Mouse (Mus musculus) E14TG2a.4 (cell line): ENCODE results near the gene Fez2.

Source experiments
- H3K27me3 ChIP-seq: 2 replicates; pipeline ENCODE4 v1.6.1; 2014; ENCODE audit warnings: low read length, control low read depth; ENCODE audit not compliant: insufficient read depth
- H3K36me3 ChIP-seq: 2 replicates; pipeline ENCODE4 v1.6.1; 2014; ENCODE audit warnings: low read length, control low read depth; ENCODE audit not compliant: insufficient read depth
- H3K4me1 ChIP-seq: replicated peaks from 2 replicates; pipeline ENCODE4 v1.6.1; 2014; ENCODE audit warnings: low read depth, low read length, control low read depth
- H3K4me3 ChIP-seq: replicated peaks from 2 replicates; pipeline ENCODE4 v1.5.1; 2014; ENCODE audit warnings: mild to moderate bottlenecking, low read length
- H3K9me3 ChIP-seq: 2 replicates; pipeline ENCODE4 v1.6.1; 2014; ENCODE audit warnings: low read length, control low read depth
- CTCF ChIP-seq: conservative IDR thresholded peaks from 2 replicates; pipeline ENCODE4 v1.5.1; 2014; ENCODE audit warnings: low read length
- NANOG ChIP-seq: IDR thresholded peaks from 2 replicates; pipeline ENCODE4 v1.6.1; 2014; ENCODE audit warnings: borderline replicate concordance, low read length, mixed read lengths
- POU5F1 ChIP-seq: IDR thresholded peaks from 2 replicates; pipeline ENCODE4 v1.6.1; 2014; ENCODE audit warnings: low read length, borderline replicate concordance

Gene Fez2

DNA sequence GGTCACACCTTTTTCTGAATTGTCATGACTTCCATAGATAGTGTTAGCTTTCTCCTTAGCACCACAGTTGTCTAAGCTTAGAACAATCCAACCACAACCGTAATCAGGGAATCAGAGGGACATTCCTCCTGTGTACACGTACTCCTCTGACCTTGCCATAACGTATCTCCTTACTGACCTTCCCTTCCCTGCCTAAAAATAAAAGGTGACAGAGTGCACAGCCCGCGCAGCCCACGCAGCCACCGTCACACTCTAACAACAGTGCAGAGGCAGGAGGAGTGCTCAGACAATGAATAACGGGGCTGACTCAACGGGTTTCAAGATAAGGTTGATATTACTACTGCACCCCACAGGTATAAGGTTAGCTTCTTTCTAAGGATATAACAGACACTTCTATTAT is 14.1 kb downstream of the Fez2 start:
- TF ChIP-seq CTCF (no peak), NANOG (no peak), POU5F1 (no peak)
- peaks cover 22% of the 10 kb centered on the region for H3K4me1 ChIP-seq
- peaks cover 25% of the 10 kb centered on the region for H3K36me3 ChIP-seq
- no peak overlapping the region for H3K4me3 ChIP-seq
- no peaks in the 10 kb centered on the region for H3K9me3 ChIP-seq
- no peaks in the 10 kb centered on the region for H3K27me3 ChIP-seq

DNA sequence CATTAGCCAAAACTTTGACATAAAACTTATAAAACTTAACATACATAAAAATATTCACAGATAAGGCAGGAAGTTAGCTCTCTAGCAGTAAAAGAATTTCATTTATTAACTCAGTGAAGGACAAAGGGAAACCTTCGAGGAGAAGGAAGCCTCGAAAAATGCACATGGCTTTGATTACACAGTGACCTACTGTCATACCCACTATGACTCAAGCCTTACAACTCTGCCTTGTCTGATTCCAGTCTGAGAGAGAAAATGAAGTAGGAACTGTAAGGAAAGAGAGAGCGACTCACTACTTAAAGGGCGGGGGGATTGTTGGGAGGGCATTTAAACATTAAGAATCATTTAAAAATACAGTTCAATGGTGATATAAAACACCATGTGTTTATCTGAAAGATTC is 14.7 kb downstream of the Fez2 start:
- Histone ChIP-seq H3K9me3 (no peaks in the 10 kb centered on the region), H3K4me1 (peaks cover 17% of the 10 kb centered on the region), H3K27me3 (no peaks in the 10 kb centered on the region), H3K36me3 (peaks cover 25% of the 10 kb centered on the region), H3K4me3 (no peak overlapping the region)
- no peak for TF ChIP-seq CTCF

- no peak overlapping the region for H3K4me3 ChIP-seq
- H3K36me3 ChIP-seq, result peaks cover 25% of the 10 kb centered on the region
- peaks cover 6% of the 10 kb centered on the region for H3K4me1 ChIP-seq
- H3K9me3 ChIP-seq, result no peaks in the 10 kb centered on the region
- no peaks in the 10 kb centered on the region for H3K27me3 ChIP-seq
- TF ChIP-seq NANOG (no peak), CTCF (no peak), POU5F1 (no peak)
These were observed 15.8 kb downstream of the Fez2 start for GRCm38 (mm10) chr17:78402174-78402573.

DNA sequence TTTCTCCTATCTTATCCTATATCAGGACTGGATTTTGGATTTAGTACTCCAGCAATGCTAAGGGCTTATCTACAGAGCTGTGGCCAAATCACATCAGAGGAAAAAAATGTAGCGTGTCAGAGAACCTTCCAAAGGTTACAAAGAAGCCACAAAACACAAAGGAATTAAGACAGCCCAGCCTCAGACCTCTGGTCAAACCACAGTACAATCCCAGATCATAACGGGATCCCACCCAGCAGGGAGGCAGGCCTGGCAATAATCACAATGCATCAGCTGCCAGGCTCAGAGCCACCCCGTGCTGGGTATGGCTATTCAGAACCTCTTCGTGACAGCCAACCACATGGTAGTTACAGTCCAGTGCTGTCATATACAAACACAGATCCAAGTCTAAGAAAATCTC is 16.2 kb downstream of the Fez2 start:
- Histone ChIP-seq H3K36me3 (peaks cover 25% of the 10 kb centered on the region), H3K4me3 (no peak overlapping the region), H3K9me3 (no peaks in the 10 kb centered on the region), H3K27me3 (no peaks in the 10 kb centered on the region), H3K4me1 (peaks cover 2% of the 10 kb centered on the region)
- TF ChIP-seq NANOG (no peak), CTCF (no peak), POU5F1 (no peak)

- Histone ChIP-seq H3K4me3 (no peak overlapping the region), H3K4me1 (no peaks in the 10 kb centered on the region), H3K9me3 (no peaks in the 10 kb centered on the region), H3K36me3 (peaks cover 25% of the 10 kb centered on the region), H3K27me3 (no peaks in the 10 kb centered on the region)
- TF ChIP-seq POU5F1, result no peak
- TF ChIP-seq NANOG, result no peak
- TF ChIP-seq CTCF, result no peak
These were observed 16.6 kb downstream of the Fez2 start for GRCm38 (mm10) chr17:78401311-78401710.

DNA sequence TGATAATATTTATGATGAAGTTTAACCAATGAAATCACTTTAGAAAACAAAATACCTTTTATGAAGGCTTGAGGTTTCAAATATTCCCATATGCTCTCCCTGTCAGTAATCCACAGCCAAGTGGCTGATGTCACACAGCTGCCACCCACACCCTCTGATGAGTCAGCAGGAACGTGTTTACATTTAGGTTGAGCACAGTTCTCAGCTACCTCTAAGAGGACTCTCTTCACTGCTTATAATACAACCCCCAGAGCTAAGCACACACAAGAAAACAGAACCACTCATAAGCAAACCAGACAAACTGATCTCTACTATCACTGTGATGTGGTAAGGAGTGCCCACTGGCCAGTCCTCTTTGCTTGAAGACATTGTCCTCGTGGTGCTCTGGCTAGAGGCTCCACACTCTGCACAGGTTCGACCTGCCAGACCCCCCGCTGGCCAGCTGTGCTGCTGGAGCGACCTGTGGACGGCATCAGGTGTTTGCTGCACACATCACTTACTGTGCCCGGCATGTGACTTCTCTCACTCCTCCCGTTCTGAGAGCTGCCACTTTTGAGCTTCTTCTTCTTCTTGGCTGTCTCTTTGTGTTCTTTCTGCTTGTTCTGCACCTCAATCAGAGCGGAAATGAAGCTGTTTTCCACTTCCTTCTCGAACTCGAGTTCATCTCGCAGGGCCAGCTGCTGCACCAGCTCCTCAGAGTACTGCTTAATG is 17.7 kb downstream of the Fez2 start:
- no peaks in the 10 kb centered on the region for H3K4me1 ChIP-seq
- H3K9me3 ChIP-seq, result 0 out of 2 replicates have a peak, but pooled peaks cover 1% of the 10 kb centered on the region
- H3K27me3 ChIP-seq, result no peaks in the 10 kb centered on the region
- H3K4me3 ChIP-seq, result no peak overlapping the region
- TF ChIP-seq POU5F1, result no peak
- TF ChIP-seq NANOG, result no peak
- no peak for TF ChIP-seq CTCF
- peaks cover 25% of the 10 kb centered on the region for H3K36me3 ChIP-seq

DNA sequence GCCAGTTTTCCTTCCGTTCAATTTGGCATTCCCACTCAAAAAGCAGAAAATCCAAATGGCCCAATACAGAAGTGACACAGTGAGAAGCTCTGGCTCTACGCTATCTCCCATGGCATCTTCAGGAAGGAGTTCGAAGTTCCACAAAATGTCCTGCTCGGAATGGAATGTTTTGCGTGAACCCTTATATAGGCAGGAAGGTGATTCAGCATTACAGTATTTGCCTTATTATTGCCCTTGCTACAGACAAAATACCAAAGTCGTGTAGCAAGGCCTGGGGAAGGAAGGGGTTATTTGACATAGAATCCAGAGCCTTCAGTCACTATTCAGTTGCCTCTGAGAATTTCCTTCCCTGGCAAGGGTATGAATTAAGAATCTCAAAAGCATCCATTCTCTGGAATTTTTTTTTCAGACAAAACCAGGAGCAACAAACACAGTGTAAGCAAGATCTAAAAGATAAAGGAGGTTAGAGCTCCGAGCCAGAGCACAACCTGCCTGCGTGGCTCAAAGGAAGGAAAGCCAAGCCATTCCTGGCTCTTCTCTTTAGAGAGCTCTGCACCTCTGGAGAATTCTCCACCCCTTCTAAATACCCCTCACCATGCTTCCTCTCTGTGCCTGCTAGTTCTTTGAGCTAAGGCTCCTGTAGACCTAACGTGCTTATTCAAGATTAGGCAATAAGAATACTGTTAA is 25.4 kb downstream of the Fez2 start:
- peaks cover 4% of the 10 kb centered on the region; the same call in 1 of the 2 replicates for H3K9me3 ChIP-seq
- no peaks in the 10 kb centered on the region for H3K27me3 ChIP-seq
- no peak overlapping the region for H3K4me3 ChIP-seq
- H3K4me1 ChIP-seq, result peaks cover 3% of the 10 kb centered on the region; the same call in 1 of the 2 replicates
- TF ChIP-seq CTCF (no peak), NANOG (no peak), POU5F1 (no peak)
- no peaks in the 10 kb centered on the region for H3K36me3 ChIP-seq

DNA sequence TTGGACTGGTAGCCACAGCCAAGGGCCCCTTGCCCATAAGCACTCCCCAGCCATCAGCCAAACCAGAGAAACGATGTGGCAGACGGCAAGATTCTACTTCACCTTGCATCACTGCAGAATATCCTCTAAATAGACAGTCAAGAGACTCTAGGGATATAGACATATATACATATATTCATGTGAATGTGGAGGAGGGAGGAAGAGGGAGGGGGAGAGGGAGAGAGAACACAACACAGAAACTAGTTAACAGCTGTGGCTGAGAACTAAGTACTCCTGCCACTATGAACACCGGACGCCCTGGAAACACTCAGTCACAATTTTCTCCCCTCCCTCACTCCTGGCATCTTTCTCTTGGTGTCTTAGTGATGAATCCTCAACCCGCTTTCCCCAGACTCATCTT is 28.4 kb downstream of the Fez2 start:
- Histone ChIP-seq H3K4me1 (peaks cover 9% of the 10 kb centered on the region; the same call in 1 of the 2 replicates), H3K4me3 (no peak overlapping the region), H3K27me3 (no peaks in the 10 kb centered on the region), H3K9me3 (no peaks in the 10 kb centered on the region), H3K36me3 (no peaks in the 10 kb centered on the region)
- TF ChIP-seq POU5F1, result no peak
- TF ChIP-seq CTCF, result no peak
- TF ChIP-seq NANOG, result no peak
